Mouse (Mus musculus) bone marrow, adult 2 months (tissue): ENCODE measurements at regions not wholly inside any gene's neighbourhood (a gene's known extent, or its start where the extent isn't known, plus 50 kb on each side); places are given as distances from the start of the nearest gene placed in this dataset.

Experiments used
- CTCF ChIP-seq: fragments of 200-500 bp; IDR thresholded peaks from 2 replicates; pipeline ENCODE4 v1.5.1; 2011; ENCODE audit warnings: low read length, control low read depth; ENCODE audit not compliant: control insufficient read depth, insufficient read depth
- POLR2A ChIP-seq: fragments of 200-500 bp; IDR thresholded peaks from 2 replicates; pipeline ENCODE4 v1.6.1; 2011; ENCODE audit warnings: low read depth, mild to moderate bottlenecking, control low read depth, low read length, borderline replicate concordance; ENCODE audit not compliant: control insufficient read depth

DNA sequence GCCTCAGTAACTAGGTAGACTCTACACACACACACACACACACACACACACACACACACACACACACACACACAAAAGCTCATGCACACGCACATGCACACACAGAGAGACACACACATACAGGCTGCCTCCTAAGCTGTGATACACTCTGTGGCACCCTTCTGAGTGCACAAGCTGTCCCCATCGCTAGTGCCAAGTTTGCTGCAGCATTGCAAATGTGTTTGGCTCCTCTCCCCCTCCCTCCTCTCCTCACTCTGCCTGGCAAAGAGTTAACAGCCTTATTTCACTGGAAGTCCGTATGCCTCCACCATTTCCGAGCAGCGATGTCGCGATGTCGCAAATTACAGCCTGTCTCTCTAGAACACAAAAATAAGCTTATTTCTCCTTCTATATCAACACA lies 209.7 kb upstream of the Castor2 start:
- TF ChIP-seq CTCF (no peak), POLR2A (no peak)
